In genomic region chr10:41004044-41004689, GRCm38 (mm10) we compare ENCODE assay signal across 9 mouse cellular contexts.
DNase-seq lines count a peak whose midpoint lies in the region; ATAC-seq lines count a peak whose summit lies in the region.
"Had no signal": no experiment of that assay in that cellular context is flagged by ENCODE, and none has a peak within 500 bp of the region (broad histone marks: within the 10 kb centered on the region; RNA-seq: fewer than 3 reads in every experiment).

No protein-coding gene starts in this region.

- no peak overlapping the region for H3K27ac ChIP-seq in hindbrain, embryonic 13.5 days
- no peak overlapping the region for H3K27ac ChIP-seq in lung, embryonic 15.5 days

- 0 out of 2 replicates have a peak, but pooled peaks cover 2% of the 10 kb centered on the region for H3K27me3 ChIP-seq in hindbrain, embryonic 13.5 days
- H3K27me3 ChIP-seq in lung, embryonic 15.5 days, result no peaks in the 10 kb centered on the region

- ATAC-seq in hindbrain, embryonic 13.5 days (ENCODE audit: low FRiP score), result peak; percentile 87
- peak; percentile 67; the same call in 1 of the 2 replicates for ATAC-seq in lung, embryonic 15.5 days (ENCODE audit: borderline replicate concordance, extremely low read depth, low FRiP score, low TSS enrichment)

- H3K36me3 ChIP-seq in hindbrain, embryonic 13.5 days, result no peaks in the 10 kb centered on the region
- no peaks in the 10 kb centered on the region for H3K36me3 ChIP-seq in lung, embryonic 15.5 days

- H3K4me3 ChIP-seq in hindbrain, embryonic 13.5 days, result no peak overlapping the region
- H3K4me3 ChIP-seq in lung, embryonic 15.5 days, result no peak overlapping the region
- H3K4me3 ChIP-seq: megakaryocyte, embryonic 14.5 days had no signal

- no peaks in the 10 kb centered on the region; the same call in 1 of the 2 replicates for H3K4me1 ChIP-seq in hindbrain, embryonic 13.5 days (replicated peaks)
- no peaks in the 10 kb centered on the region for H3K4me1 ChIP-seq in lung, embryonic 15.5 days

- no peak overlapping the region for H3K9ac ChIP-seq in hindbrain, embryonic 13.5 days
- H3K9ac ChIP-seq in lung, embryonic 15.5 days, result no peak overlapping the region

- H3K4me2 ChIP-seq in hindbrain, embryonic 13.5 days, result no peak overlapping the region
- no peak overlapping the region for H3K4me2 ChIP-seq in lung, embryonic 15.5 days

- peak; percentile 87 for DNase-seq in Muller cell, postnatal 12 days (ENCODE audit: inconsistent ontology term)
- peak; percentile 71 for DNase-seq in cerebellum, adult 8-10 months
- peak; percentile 91 for DNase-seq in forelimb bud, embryonic 11.5 days (ENCODE audit: low read depth, low spot score)
- DNase-seq in layer of hippocampus, adult 9-11 months, result peak; percentile 70
- peak; percentile 94 for DNase-seq in retina, postnatal 1 day
- peak; percentile 32 to 46 for DNase-seq in urinary bladder, postnatal 36 days (ENCODE audit: low spot score in 2 of 2)

- H3K9me3 ChIP-seq in hindbrain, embryonic 13.5 days, result no peaks in the 10 kb centered on the region
- no peaks in the 10 kb centered on the region for H3K9me3 ChIP-seq in lung, embryonic 15.5 days
- H3K9me3 ChIP-seq: megakaryocyte, embryonic 14.5 days had no signal

- WGBS in hindbrain, embryonic 13.5 days, result 31% methylated on average over 7 of the region's 7 CpGs
- 28% methylated on average over 7 of the region's 7 CpGs for WGBS in lung, embryonic 15.5 days

Comparison
In these comparisons a context has a peak if more than half of its experiments do, and no peak if none do; other contexts are left out.
1. DNase-seq: peak in every context shown above with its lines; median percentile 94 in retina, postnatal 1 day; 91 in forelimb bud, embryonic 11.5 days; 87 in Muller cell, postnatal 12 days; 71 in cerebellum, adult 8-10 months; 70 in layer of hippocampus, adult 9-11 months; 39 in urinary bladder, postnatal 36 days.